Mouse (Mus musculus): ENCODE measurements around the gene Gnptg.
"Not testable (repeated sequence)": the region's sequence is repeated elsewhere in the genome, so short reads cannot be mapped to it uniquely, and the experiment has no call there.

- not testable (repeated sequence) for TF ChIP-seq ZC3H11A (IDR thresholded peaks at IDR 0.05; ENCODE audit: borderline replicate concordance, low read depth, low read length); ZNF384 (IDR thresholded peaks at IDR 0.05; ENCODE audit: low read depth, low read length); HCFC1 (IDR thresholded peaks at IDR 0.05; ENCODE audit: borderline replicate concordance, insufficient read depth, low read length)
Observed at GRCm38 (mm10) chr17:25230014-25230655, 9.8 kb downstream of the Gnptg start.

All from ES-E14 (cell line).